Mouse (Mus musculus): Measurements from ENCODE around the gene Gpat2.

The Gpat2 gene

GRCm38 (mm10) chr2:127435554-127435953, 10.6 kb downstream of the Gpat2 start:
- in situ Hi-C loops (cut with MboI, MseI), result loop anchor here (25.0 kb wide), 1 partner anchor 148 kb away; no protein-coding TSS in a partner anchor

- in situ Hi-C loops (cut with MboI, MseI), result loop anchor here (25.0 kb wide), 1 partner anchor 150 kb away; no protein-coding TSS in a partner anchor
These were observed 12.7 kb downstream of the Gpat2 start for GRCm38 (mm10) chr2:127437697-127438096.

GRCm38 (mm10) chr2:127444055-127444789, 19.2 kb downstream of the Gpat2 start, which contains the start of gene Fahd2a:
Fahd2a (minus strand) TSS chr2:127444565.
- in situ Hi-C loops (cut with MboI, MseI), result loop anchor here (25.0 kb wide), 1 partner anchor 157 kb away; no protein-coding TSS in a partner anchor

- in situ Hi-C loops (cut with MboI, MseI), result loop anchor here (25.0 kb wide), 1 partner anchor 160 kb away; no protein-coding TSS in a partner anchor
These were observed 21.8 kb downstream of the Gpat2 start for GRCm38 (mm10) chr2:127446847-127447246.

GRCm38 (mm10) chr2:127449691-127450090, 24.7 kb downstream of the Gpat2 start:
- in situ Hi-C loops (cut with MboI, MseI), result loop anchor here (25.0 kb wide), 1 partner anchor 162 kb away; no protein-coding TSS in a partner anchor

- in situ Hi-C loops (cut with MboI, MseI), result no loop called here
These were observed 26.7 kb downstream of the Gpat2 start for GRCm38 (mm10) chr2:127451748-127452147.

- in situ Hi-C loops (cut with MboI, MseI), result no loop called here
These were observed 28.1 kb downstream of the Gpat2 start for GRCm38 (mm10) chr2:127453141-127453540.

- in situ Hi-C loops (cut with MboI, MseI), result no loop called here
These were observed 28.8 kb downstream of the Gpat2 start for GRCm38 (mm10) chr2:127453764-127454163.

- in situ Hi-C loops (cut with MboI, MseI), result no loop called here
These were observed 34.3 kb downstream of the Gpat2 start for GRCm38 (mm10) chr2:127459341-127459740.

- in situ Hi-C loops (cut with MboI, MseI), result loop anchor here (5.0 kb wide), 1 partner anchor 36 kb away; no protein-coding TSS in a partner anchor
These were observed 36.4 kb downstream of the Gpat2 start for GRCm38 (mm10) chr2:127461351-127461750.

GRCm38 (mm10) chr2:127462314-127462713, 37.3 kb downstream of the Gpat2 start:
- in situ Hi-C loops (cut with MboI, MseI), result loop anchor here (5.0 kb wide), 1 partner anchor 35 kb away; no protein-coding TSS in a partner anchor

GRCm38 (mm10) chr2:127470183-127470582, 45.2 kb downstream of the Gpat2 start:
- in situ Hi-C loops (cut with MboI, MseI), result no loop called here

- in situ Hi-C loops (cut with MboI, MseI), result no loop called here
These were observed 45.7 kb downstream of the Gpat2 start for GRCm38 (mm10) chr2:127470661-127471060.

- in situ Hi-C loops (cut with MboI, MseI), result no loop called here
These were observed 46.3 kb downstream of the Gpat2 start for GRCm38 (mm10) chr2:127471281-127471680.

- in situ Hi-C loops (cut with MboI, MseI), result no loop called here
These were observed 47.3 kb downstream of the Gpat2 start for GRCm38 (mm10) chr2:127472279-127472678.

- in situ Hi-C loops (cut with MboI, MseI), result no loop called here
These were observed 54.2 kb downstream of the Gpat2 start for GRCm38 (mm10) chr2:127479210-127479609.

- in situ Hi-C loops (cut with MboI, MseI), result no loop called here
These were observed 54.8 kb downstream of the Gpat2 start for GRCm38 (mm10) chr2:127479763-127480162.

- in situ Hi-C loops (cut with MboI, MseI), result no loop called here
These were observed 57.0 kb downstream of the Gpat2 start for GRCm38 (mm10) chr2:127481841-127482532.

GRCm38 (mm10) chr2:127482533-127482911, 57.5 kb downstream of the Gpat2 start:
- in situ Hi-C loops (cut with MboI, MseI), result no loop called here

GRCm38 (mm10) chr2:127483001-127483400, 58.0 kb downstream of the Gpat2 start:
- in situ Hi-C loops (cut with MboI, MseI), result no loop called here

GRCm38 (mm10) chr2:127484476-127485170, 59.6 kb downstream of the Gpat2 start:
- in situ Hi-C loops (cut with MboI, MseI), result no loop called here

Measured in T-helper 1 cell (primary cell).